Mouse (Mus musculus) frontal cortex, postnatal 10 days (tissue): ENCODE results near the gene Tmem37.

ENCODE experiments used
- DNase-seq, 2 experiments: peaks; one replicate each; pipeline ENCODE4 v3.0.0; 2022; ENCODE audit warnings: low spot score in 2 of 2, mixed read lengths in 1 of 2

Tmem37 gene

DNA sequence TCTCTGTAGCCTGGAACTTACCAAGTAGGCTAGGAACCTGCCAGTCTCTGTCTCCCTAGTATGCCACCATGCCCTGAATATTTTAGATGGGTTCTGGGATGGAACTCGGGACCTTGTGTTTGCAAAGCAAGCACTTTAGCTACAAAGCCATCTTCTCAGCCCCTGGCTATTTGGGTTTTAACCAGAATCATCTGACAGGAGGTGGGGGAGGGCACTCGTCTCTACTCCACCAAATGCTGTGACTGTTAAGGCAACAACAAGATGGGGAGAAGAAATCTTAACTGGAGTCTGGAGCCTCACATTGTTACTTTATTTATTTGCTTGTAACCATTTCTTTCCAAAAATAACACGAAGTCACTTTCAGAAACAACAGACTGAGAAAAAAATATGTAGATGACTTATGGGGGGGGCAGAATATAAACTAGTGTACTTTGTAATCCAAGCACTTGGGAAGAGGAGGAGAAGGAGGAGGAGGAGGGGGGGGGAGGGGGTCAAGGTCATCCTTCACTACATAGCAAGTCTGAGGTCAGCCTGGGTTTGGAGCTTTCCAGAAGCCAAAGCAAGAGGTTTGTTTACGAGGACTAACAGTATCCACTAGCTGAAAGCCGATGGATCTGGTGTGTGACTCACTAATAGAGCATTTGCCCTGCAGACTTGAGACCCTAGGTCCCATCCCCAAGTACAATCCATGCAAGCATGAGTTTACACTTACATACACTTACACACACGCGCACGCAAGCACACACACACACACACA is 16.0 kb downstream of the Tmem37 start:
- DNase-seq, result no peak

GRCm38 (mm10) chr1:120057044-120057443 is 16.8 kb downstream of the Tmem37 start:
- no peak for DNase-seq

- no peak for DNase-seq
These were observed 17.6 kb downstream of the Tmem37 start for GRCm38 (mm10) chr1:120056236-120056635.

DNA sequence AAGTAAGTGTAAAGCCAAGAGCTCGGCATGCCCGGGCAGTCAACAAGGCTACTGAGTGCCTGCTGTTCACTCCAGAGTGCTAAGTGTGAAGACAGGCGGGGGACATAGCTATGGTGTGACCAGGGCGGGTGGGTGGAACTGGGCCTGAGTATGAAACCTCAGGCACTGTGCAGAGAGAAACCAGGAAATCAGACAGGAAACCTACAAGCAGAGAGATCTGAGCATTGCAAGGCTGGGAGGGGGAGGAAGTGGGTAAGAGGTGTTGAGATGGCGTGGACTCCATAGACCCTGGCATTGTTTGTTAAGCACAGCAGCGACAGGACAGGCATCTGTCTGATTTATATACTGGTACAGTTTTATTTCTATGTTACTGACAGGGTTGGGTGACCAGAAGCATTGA is 18.4 kb downstream of the Tmem37 start:
- no peak for DNase-seq

DNA sequence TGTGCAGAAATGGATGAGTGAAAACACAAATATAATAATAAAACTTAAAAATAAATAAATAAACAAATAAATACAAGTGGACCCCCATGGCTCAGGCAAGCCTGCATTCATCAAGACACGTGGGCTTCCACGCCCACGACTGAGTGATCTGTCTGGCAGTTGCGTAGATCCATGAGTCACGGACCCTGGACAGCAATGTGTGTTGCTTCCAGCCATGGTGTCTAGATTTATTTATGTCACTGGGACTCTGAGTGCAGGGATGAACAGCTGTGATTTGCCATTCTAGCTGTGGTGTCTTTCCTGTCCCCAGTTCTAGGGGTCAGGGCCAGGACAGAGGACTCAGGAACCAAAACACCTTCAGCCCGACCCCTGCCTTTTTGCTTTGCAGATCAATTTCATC is 18.9 kb downstream of the Tmem37 start:
- DNase-seq, result no peak

DNA sequence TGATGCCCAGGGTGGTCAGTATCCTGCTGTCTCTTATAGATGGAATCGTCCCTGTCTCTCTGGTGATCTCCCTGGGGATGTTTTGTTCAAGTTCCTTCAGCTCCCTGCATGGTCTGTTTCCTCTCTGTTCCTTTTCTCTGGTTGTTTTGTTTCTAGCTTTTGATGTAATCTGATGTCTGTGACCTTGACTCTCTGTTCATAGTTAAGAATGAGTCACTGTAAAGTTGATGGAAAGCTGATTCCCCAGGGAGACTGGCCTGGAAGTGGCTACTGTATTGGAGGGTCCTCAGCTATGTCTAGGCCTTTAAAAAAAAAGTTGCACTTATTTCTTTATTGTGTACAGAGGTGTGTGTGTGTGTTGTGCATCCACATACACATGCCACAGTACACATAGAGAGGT is 22.8 kb downstream of the Tmem37 start:
- DNase-seq, result no peak

DNA sequence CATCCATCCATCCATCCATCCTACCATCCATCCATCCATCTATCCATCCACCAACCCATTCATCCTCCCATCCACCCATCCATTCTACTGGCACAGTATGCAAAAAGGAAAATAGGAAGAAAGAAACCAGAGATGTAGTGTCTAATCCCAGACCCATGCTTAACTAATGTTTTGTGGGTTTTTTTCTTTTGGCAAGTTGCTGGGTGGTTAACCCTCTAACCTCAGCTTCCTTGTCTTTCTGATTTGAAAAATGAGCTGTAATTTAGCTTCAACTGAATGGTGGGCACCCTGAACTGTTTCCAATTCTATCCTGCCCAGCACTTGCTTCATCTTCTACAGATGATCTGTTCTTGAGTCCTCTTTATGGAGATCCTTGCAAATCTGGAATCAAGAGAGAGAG is 26.5 kb downstream of the Tmem37 start:
- DNase-seq, result no peak

GRCm38 (mm10) chr1:120044584-120044983 is 29.3 kb downstream of the Tmem37 start:
- no peak for DNase-seq

- DNase-seq, result no peak
These were observed 31.5 kb downstream of the Tmem37 start for GRCm38 (mm10) chr1:120042421-120042820.

DNA sequence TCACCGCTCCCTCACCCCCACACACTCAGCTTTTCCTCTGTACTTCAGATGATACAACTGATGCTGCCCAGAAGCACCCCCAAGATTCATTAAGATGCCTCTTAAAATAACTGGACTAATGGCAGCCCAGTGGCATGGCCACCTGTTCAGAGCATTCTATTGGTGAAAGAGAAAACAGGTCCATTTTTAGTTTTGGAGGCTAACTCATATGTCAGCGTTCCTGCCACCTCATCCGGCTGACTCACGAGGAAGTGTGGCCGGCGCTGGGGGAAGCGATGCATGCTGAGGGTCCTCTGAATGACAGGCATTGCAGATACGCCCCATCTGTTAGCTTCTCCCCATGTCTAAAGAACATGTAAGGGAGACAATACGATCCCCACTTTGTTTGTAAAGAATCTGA is 35.3 kb downstream of the Tmem37 start:
- DNase-seq, result no peak

GRCm38 (mm10) chr1:120037021-120037683 is 36.7 kb downstream of the Tmem37 start:
- no peak for DNase-seq

- DNase-seq, result no peak
These were observed 38.3 kb downstream of the Tmem37 start for GRCm38 (mm10) chr1:120035456-120036034.

DNA sequence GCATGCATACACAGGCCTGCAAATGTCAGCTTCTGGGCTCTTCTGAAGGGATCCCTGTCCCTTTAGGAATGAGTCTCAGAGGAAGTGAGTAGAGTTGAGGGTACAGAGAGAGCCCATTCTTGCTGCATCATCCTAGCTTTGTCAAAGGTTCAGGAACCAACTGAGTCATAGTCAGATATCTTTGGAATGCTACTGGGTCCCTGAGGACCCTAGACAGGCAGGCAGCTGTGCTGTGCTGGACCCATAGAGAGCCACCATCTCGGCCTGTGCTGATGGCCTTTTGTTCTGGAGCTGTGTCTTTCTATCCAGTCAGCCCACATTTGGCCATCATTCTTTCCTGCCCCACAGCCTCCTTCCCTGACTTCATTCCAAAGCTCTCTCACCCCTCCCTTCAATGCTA is 39.1 kb downstream of the Tmem37 start:
- DNase-seq, result no peak

GRCm38 (mm10) chr1:120033469-120033854 is 40.4 kb downstream of the Tmem37 start:
- no peak for DNase-seq

DNA sequence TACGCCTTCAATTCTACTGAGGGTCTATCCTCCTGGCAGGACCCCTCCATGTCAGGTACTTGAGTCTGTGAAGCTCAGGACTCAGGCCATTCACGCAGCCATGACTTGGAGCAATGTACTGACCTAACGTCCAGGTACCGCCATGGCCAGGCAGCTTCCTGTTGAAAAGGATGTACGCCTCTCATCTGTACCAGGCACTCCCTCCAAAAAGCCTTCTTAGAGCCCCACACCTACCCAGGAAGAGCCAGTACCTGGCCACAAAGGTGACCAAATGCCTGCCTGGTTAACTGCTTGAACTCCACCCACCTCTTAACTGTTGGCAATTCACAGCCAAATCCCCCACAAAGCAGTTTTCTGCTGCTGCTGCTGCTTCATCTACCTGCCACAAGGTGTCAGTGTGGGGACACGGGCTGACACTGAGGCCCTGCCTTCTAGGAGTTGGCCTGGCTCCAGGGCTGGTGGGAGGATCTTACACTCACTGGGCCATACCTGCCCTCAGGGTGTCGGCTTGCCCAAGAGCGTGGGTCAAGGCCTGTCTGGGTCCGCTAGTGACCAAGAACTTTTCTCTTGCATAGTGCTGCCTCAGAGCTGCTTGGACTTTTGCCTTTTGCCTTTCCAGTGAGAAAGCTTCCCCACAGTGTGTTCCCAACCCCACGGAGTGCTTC is 40.9 kb downstream of the Tmem37 start:
- DNase-seq, result peak; percentile 59 to 72

GRCm38 (mm10) chr1:120030474-120030873 is 43.4 kb downstream of the Tmem37 start:
- DNase-seq, result no peak

GRCm38 (mm10) chr1:120027693-120028092 is 46.2 kb downstream of the Tmem37 start:
- no peak for DNase-seq

- no peak for DNase-seq
These were observed 48.8 kb downstream of the Tmem37 start for GRCm38 (mm10) chr1:120025050-120025439.

GRCm38 (mm10) chr1:120024331-120025049 is 49.4 kb downstream of the Tmem37 start:
- no peak for DNase-seq

DNA sequence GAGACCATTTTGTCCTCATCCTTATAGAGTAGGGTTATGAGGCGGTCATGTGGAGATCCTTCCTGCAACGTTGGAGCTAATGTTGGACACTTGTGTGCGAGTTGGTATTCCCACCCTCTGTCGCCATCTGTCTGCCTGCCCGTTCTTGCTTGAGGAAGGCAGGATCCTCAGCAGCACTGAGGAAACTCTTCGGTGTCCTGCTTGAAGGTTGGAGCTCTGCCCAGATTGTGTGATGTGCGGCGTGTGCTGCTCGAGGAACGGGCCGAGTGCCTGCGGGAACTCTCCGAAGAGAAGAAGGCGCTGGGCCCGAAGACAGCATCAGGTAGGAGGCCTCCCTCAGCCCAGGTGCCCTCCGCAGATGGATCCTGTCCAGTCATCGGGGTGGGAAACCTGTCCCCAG is 51.9 kb downstream of the Tmem37 start:
- no peak for DNase-seq

DNA sequence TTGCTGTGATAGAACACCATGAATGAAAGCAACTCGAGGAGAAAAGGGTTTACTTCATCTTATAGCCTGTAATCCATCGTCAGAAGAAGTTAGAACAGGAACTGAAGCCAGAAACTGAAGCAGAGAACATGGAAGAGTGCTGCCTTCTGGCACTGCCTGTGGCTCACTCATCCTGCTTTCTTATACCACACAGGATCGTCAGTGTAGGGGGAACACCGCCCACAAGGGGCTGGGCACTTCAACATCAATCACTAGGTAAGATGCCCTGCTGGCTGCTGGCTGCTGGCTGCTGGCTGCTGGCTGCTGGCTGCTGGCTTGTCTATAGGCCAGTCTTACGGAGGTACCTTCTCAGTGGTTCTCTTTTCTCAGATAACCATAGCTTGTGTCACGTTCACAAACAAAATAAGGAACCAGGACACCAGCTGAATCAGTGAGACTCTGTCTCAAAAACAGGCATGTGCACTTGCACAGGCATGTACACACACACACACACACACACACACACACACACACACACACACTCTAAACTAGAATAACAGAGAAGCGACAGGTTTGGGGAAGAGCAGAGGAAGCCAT is 53.5 kb downstream of the Tmem37 start:
- no peak for DNase-seq

- no peak for DNase-seq
These were observed 54.4 kb downstream of the Tmem37 start for GRCm38 (mm10) chr1:120019428-120019827.
